In the genomic region with DNA sequence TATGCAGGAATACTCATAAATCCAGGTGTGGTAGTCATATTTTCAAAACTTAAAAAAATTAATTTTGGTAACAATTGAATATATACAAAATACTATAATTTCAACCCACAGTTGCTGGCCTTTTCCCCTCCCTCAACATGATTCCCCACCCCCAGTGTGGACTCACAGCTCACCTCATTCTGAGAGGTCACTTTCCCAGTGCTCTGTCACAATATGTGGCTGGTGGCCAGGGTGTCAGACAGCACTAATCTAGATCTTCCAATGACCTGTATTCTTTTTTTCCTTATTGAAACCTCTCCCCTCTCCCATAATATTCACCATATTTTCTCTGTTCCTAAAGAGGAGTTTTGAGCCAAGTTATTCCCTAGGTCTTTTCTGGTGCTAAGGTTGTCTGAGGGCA, we compare ENCODE assay signal across 16 mouse cellular contexts.
DNase-seq lines count a peak whose midpoint lies in the region; ATAC-seq and TF ChIP-seq lines count a peak whose summit lies in the region.
"Had no signal": no experiment of that assay in that cellular context is flagged by ENCODE, and none has a peak within 500 bp of the region (broad histone marks: within the 10 kb centered on the region; RNA-seq: fewer than 3 reads in every experiment).

No protein-coding gene starts in this region.

- H3K79me2 ChIP-seq in liver, adult 2 months (ENCODE audit: control insufficient read depth, insufficient read depth, low read length), result no peaks in the 10 kb centered on the region

- TF ChIP-seq POLR2A in liver, adult 2 months (IDR thresholded peaks at IDR 0.05; ENCODE audit: extremely low read depth, insufficient read depth, low read length), result no peak

- H3K4me1 ChIP-seq in liver, adult 2 months (ENCODE audit: control insufficient read depth, insufficient read depth, low read length), result peaks cover 4% of the 10 kb centered on the region
- no peaks in the 10 kb centered on the region for H3K4me1 ChIP-seq in liver, embryonic 11.5 days (replicated peaks; ENCODE audit: control insufficient read depth, insufficient read depth, low read length)
- peaks cover 4% of the 10 kb centered on the region; the same call in 1 of the 2 replicates for H3K4me1 ChIP-seq in liver, embryonic 16.5 days (ENCODE audit: control insufficient read depth, low read depth, low read length)
- H3K4me1 ChIP-seq: embryonic facial prominence, embryonic 10.5 days; forebrain, embryonic 13.5 days; heart, embryonic 13.5 days; hindbrain, embryonic 15.5 days had no signal

- H3K27me3 ChIP-seq in liver, adult 2 months (ENCODE audit: control insufficient read depth, insufficient read depth, low read length), result no peaks in the 10 kb centered on the region
- no peaks in the 10 kb centered on the region for H3K27me3 ChIP-seq in liver, embryonic 11.5 days (replicated peaks; ENCODE audit: control insufficient read depth, insufficient read depth, low read length)
- H3K27me3 ChIP-seq in liver, embryonic 16.5 days (ENCODE audit: control insufficient read depth, insufficient read depth, low read depth, low read length), result no peaks in the 10 kb centered on the region
- H3K27me3 ChIP-seq: forebrain, embryonic 13.5 days; heart, embryonic 13.5 days; hindbrain, embryonic 15.5 days had no signal

- no peak for ATAC-seq in liver, embryonic 11.5 days (replicated peaks; ENCODE audit: low FRiP score)
- peak; percentile 74 for ATAC-seq in liver, embryonic 16.5 days (ENCODE audit: low read depth)
- ATAC-seq: forebrain, embryonic 13.5 days; forebrain, postnatal 0 days had no signal

- H3K27ac ChIP-seq in liver, adult 2 months (replicated peaks; ENCODE audit: insufficient read depth, low read depth, low read length), result no peak overlapping the region
- H3K27ac ChIP-seq in liver, embryonic 11.5 days (ENCODE audit: low read depth, low read length), result no peak overlapping the region
- no peak overlapping the region for H3K27ac ChIP-seq in liver, embryonic 16.5 days (ENCODE audit: low read length)
- H3K27ac ChIP-seq: embryonic facial prominence, embryonic 10.5 days; forebrain, embryonic 13.5 days; heart, embryonic 13.5 days; hindbrain, embryonic 15.5 days had no signal

- no peak for TF ChIP-seq CTCF in liver, adult 2 months (IDR thresholded peaks at IDR 0.05; ENCODE audit: low read depth, low read length)

- H3K9ac ChIP-seq in liver, adult 2 months (ENCODE audit: low read depth, low read length), result no peak overlapping the region
- no peak overlapping the region for H3K9ac ChIP-seq in liver, embryonic 11.5 days (ENCODE audit: low read depth, low read length)
- no peak overlapping the region for H3K9ac ChIP-seq in liver, embryonic 16.5 days (ENCODE audit: low read depth, low read length)
- H3K9ac ChIP-seq: forebrain, embryonic 13.5 days; forebrain, postnatal 0 days; heart, embryonic 13.5 days; hindbrain, embryonic 15.5 days had no signal

- no peaks in the 10 kb centered on the region for H3K36me3 ChIP-seq in liver, adult 2 months (ENCODE audit: control insufficient read depth, insufficient read depth, low read length)
- H3K36me3 ChIP-seq in liver, embryonic 11.5 days (ENCODE audit: control insufficient read depth, insufficient read depth, low read length), result no peaks in the 10 kb centered on the region
- H3K36me3 ChIP-seq in liver, embryonic 16.5 days (ENCODE audit: control insufficient read depth, insufficient read depth), result no peaks in the 10 kb centered on the region
- H3K36me3 ChIP-seq: embryonic facial prominence, embryonic 10.5 days; heart, embryonic 13.5 days; hindbrain, embryonic 15.5 days had no signal

- no peaks in the 10 kb centered on the region for H3K9me3 ChIP-seq in liver, embryonic 11.5 days (ENCODE audit: control insufficient read depth, low read length)
- H3K9me3 ChIP-seq in liver, embryonic 16.5 days (replicated peaks; ENCODE audit: control insufficient read depth, low read length), result no peaks in the 10 kb centered on the region
- H3K9me3 ChIP-seq: embryonic facial prominence, embryonic 10.5 days; forebrain, embryonic 13.5 days; heart, embryonic 13.5 days; hindbrain, embryonic 15.5 days had no signal

- H3K4me3 ChIP-seq in liver, adult 2 months (ENCODE audit: insufficient read depth, low read depth, low read length), result no peak overlapping the region
- no peak overlapping the region for H3K4me3 ChIP-seq in liver, embryonic 11.5 days (ENCODE audit: low read depth, low read length)
- no peak overlapping the region for H3K4me3 ChIP-seq in liver, embryonic 16.5 days (ENCODE audit: low read depth, low read length)
- H3K4me3 ChIP-seq: embryonic facial prominence, embryonic 10.5 days; forebrain, embryonic 13.5 days; heart, embryonic 13.5 days; hindbrain, embryonic 15.5 days had no signal

- H3K4me2 ChIP-seq in liver, embryonic 11.5 days, result no peak overlapping the region
- no peak overlapping the region for H3K4me2 ChIP-seq in liver, embryonic 16.5 days (ENCODE audit: low read depth, low read length)
- H3K4me2 ChIP-seq: forebrain, embryonic 13.5 days; heart, embryonic 13.5 days; hindbrain, embryonic 15.5 days had no signal

- DNase-seq in adrenal gland, postnatal 10 days, result peak; percentile 71
- DNase-seq in adrenal gland, adult 8-10 months, result no peak
- DNase-seq in liver, adult 2 months (ENCODE audit: extremely low read depth, low read depth, low spot score), result peak; percentile 83
- no peak for DNase-seq in liver, embryonic 11.5 days (ENCODE audit: low spot score)
- DNase-seq in urinary bladder, adult 18-20 months (ENCODE audit: low spot score in 2 of 2), result no peak
- DNase-seq in thymus, postnatal 10 days (ENCODE audit: low spot score in 2 of 2), result no peak
- DNase-seq: cerebellum, adult 2 months; cerebellum, postnatal 10 days; forebrain, postnatal 0 days; gastrocnemius, postnatal 14 days; heart, postnatal 36 days had no signal

Comparison
In these comparisons a context has a peak if more than half of its experiments do, and no peak if none do; other contexts are left out.
1. DNase-seq: peak in adrenal gland, postnatal 10 days (single experiment) and liver, adult 2 months (single experiment); none in adrenal gland, adult 8-10 months (single experiment), liver, embryonic 11.5 days (single experiment), urinary bladder, adult 18-20 months (0 of 2) and thymus, postnatal 10 days (0 of 2).